Mouse (Mus musculus) brain, embryonic 14.5 days (tissue): ENCODE data around the gene 1700010B08Rik.

ENCODE experiments used
- CTCF ChIP-seq: fragments of 200-500 bp; IDR thresholded peaks from 2 replicates; pipeline ENCODE4 v1.5.1; 2012; ENCODE audit warnings: inconsistent platforms, mild to moderate bottlenecking, moderate library complexity, borderline replicate concordance; ENCODE audit not compliant: insufficient read depth, insufficient read length; ENCODE audit errors: extremely low read depth
- POLR2A ChIP-seq: fragments of 200-500 bp; IDR thresholded peaks from 2 replicates; pipeline ENCODE4 v1.6.1; 2012; ENCODE audit warnings: mild to moderate bottlenecking, inconsistent platforms, borderline replicate concordance; ENCODE audit not compliant: poor library complexity, insufficient read depth, insufficient read length, severe bottlenecking; ENCODE audit errors: extremely low read depth

- no peak for TF ChIP-seq CTCF
- no peak for TF ChIP-seq POLR2A
Measured at GRCm38 (mm10) chr2:173769183-173769582, 50.0 kb downstream of the 1700010B08Rik start.
